Mouse (Mus musculus) testis, adult 2 months (tissue): ENCODE measurements around the gene Cacna1d.

Experiments
- CTCF ChIP-seq: fragments of 200-500 bp; IDR thresholded peaks from 2 replicates; pipeline ENCODE4 v1.5.1; 2012; ENCODE audit warnings: low read depth, mild to moderate bottlenecking, inconsistent platforms, low read length, moderate library complexity; ENCODE audit not compliant: control insufficient read depth, insufficient read depth, insufficient replicate concordance
- POLR2A ChIP-seq: fragments of 200-500 bp; IDR thresholded peaks from 2 replicates; pipeline ENCODE4 v1.6.1; 2012; ENCODE audit warnings: low read depth, mild to moderate bottlenecking, inconsistent platforms, low read length, moderate library complexity; ENCODE audit not compliant: control insufficient read depth

DNA sequence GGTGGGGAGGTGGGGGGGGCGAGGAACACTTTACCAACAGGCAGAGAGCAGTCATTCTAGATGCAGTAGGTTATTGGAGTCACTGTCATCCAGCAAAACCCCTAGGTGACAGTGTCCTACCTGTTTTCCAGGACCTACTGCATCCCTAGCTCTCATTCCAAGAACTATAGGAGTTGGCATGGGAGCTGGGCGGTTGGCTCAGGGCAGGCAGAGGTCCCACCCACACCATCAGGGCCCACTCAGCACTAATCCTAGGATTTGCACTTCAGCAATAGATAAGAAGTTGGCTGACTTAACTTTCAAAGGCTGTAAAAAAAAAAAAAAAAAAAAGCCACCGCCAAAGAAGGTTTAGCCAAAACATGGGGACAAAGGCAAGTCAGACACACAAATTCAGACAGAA lies 285.4 kb downstream of the Cacna1d start:
- TF ChIP-seq CTCF, result no peak
- no peak for TF ChIP-seq POLR2A
